1 mouse cellular context compared by ENCODE assay signal in the genomic region with DNA sequence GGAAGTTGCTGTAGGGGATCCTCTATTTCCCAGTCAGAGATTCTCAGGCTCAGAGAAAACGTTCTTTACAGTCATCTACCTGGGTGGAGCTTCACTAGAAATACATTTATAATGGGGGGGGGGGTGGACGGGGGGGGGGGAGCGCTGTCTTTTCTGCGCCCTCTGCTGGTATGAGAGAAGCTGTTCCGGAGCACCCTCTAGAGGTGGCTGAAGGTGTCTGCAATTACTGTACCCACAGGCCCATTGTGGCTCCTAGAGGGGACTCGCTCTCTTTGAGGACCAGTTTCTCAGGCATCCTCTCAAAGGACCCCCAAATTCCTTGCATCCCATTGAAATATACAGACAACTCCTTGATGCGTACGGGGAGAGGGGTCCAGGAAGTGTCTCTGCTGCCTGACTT.
TF ChIP-seq lines count a peak whose summit lies in the region.

No protein-coding gene starts in this region.

TF ChIP-seq in MEL, 35 proteins besides CTCF, POLR2A, EP300 and RAD21 (continued from another document):
- peak; percentile 45 for TF ChIP-seq SMC3 (IDR thresholded peaks at IDR 0.05; ENCODE audit: low read depth, low read length)
- TF ChIP-seq ETS1 (IDR thresholded peaks at IDR 0.05; ENCODE audit: low read depth, low read length), result no peak
- TF ChIP-seq MAZ (IDR thresholded peaks at IDR 0.05; ENCODE audit: low read depth, low read length), result 0 out of 2 replicates have a peak, but pooled peaks have one; percentile 64
- TF ChIP-seq MEF2A (IDR thresholded peaks at IDR 0.05; ENCODE audit: extremely low read depth, insufficient replicate concordance, low read depth, low read length, poor library complexity, severe bottlenecking), result no peak
- no peak for TF ChIP-seq SIN3A (IDR thresholded peaks at IDR 0.05; ENCODE audit: low read length)
